Mouse (Mus musculus) monocyte, adult 2 months (primary cell): Measurements from ENCODE around the gene Adk.
"Not testable (repeated sequence)": the region's sequence is repeated elsewhere in the genome, so short reads cannot be mapped to it uniquely, and the experiment has no call there.

Experiments
- DNase-seq, 2 experiments: peaks; one replicate each; pipeline ENCODE4 v3.0.0; 2022; ENCODE audit warnings: low spot score in 2 of 2, low read depth in 1 of 2

Adk gene

GRCm38 (mm10) chr14:21479566-21479965 is 427.2 kb downstream of the Adk start:
- no peak for DNase-seq

- DNase-seq, result no peak
Observed at GRCm38 (mm10) chr14:21480191-21480590, 427.8 kb downstream of the Adk start.

GRCm38 (mm10) chr14:21481231-21481630 is 428.9 kb downstream of the Adk start, which contains the start of gene Kat6b:
Gene Kat6b, plus strand, starts transcription at chr14:21481434.
- DNase-seq, result no peak

GRCm38 (mm10) chr14:21484199-21484598 is 431.8 kb downstream of the Adk start:
- DNase-seq, result no peak

- DNase-seq, result no peak
Observed at GRCm38 (mm10) chr14:21484693-21485092, 432.3 kb downstream of the Adk start.

GRCm38 (mm10) chr14:21485961-21486520 is 433.7 kb downstream of the Adk start:
- DNase-seq, result no peak

GRCm38 (mm10) chr14:21487135-21487534 is 434.8 kb downstream of the Adk start:
- DNase-seq, result not testable (repeated sequence)

- not testable (repeated sequence) for DNase-seq
Observed at GRCm38 (mm10) chr14:21488426-21489115, 436.2 kb downstream of the Adk start.

GRCm38 (mm10) chr14:21489116-21489485 is 436.7 kb downstream of the Adk start:
- DNase-seq, result no peak

GRCm38 (mm10) chr14:21490141-21490540 is 437.8 kb downstream of the Adk start:
- no peak for DNase-seq
